Mouse (Mus musculus) myocyte (in vitro differentiated cells): ENCODE measurements around the gene Slc6a20a.

Experiments
- CEBPB ChIP-seq: IDR thresholded peaks from 2 replicates; pipeline ENCODE4 v1.6.1; 2011; ENCODE audit warnings: mild to moderate bottlenecking, moderate library complexity; ENCODE audit not compliant: poor library complexity, insufficient read depth, severe bottlenecking
- E2F4 ChIP-seq: IDR thresholded peaks from one replicate; pipeline ENCODE4 v1.6.1; 2011; ENCODE audit warnings: mild to moderate bottlenecking, control low read depth, moderate library complexity; ENCODE audit not compliant: insufficient read depth
- MAX ChIP-seq: IDR thresholded peaks from one replicate; pipeline ENCODE4 v1.6.1; 2011; ENCODE audit warnings: low read depth, mild to moderate bottlenecking, control low read depth
- MYOG ChIP-seq, 3 experiments: IDR thresholded peaks; one replicate each; pipeline ENCODE4 v1.6.1; 2011; ENCODE audit warnings: control low read depth in 2 of 3, low read depth in 2 of 3, mild to moderate bottlenecking in 2 of 3; ENCODE audit not compliant: insufficient read length in 2 of 3, control insufficient read depth in 1 of 3, insufficient read depth in 1 of 3
- POLR2A ChIP-seq: IDR thresholded peaks from one replicate; pipeline ENCODE4 v1.6.1; 2011; ENCODE audit warnings: low read depth, mild to moderate bottlenecking, control low read depth, moderate library complexity; ENCODE audit not compliant: insufficient read length
- POLR2AphosphoS2 ChIP-seq: IDR thresholded peaks from one replicate; pipeline ENCODE4 v1.6.1; 2011; ENCODE audit warnings: low read depth, control low read depth; ENCODE audit not compliant: insufficient read length
- REST ChIP-seq: IDR thresholded peaks from one replicate; pipeline ENCODE4 v1.6.1; 2011; ENCODE audit warnings: mild to moderate bottlenecking, control low read depth, moderate library complexity; ENCODE audit not compliant: insufficient read depth, insufficient read length
- SRF ChIP-seq: IDR thresholded peaks from one replicate; pipeline ENCODE4 v1.6.1; 2011; ENCODE audit warnings: low read depth; ENCODE audit not compliant: control insufficient read depth, insufficient read length
- TCF12 ChIP-seq: IDR thresholded peaks from one replicate; pipeline ENCODE4 v1.6.1; 2011; ENCODE audit warnings: mild to moderate bottlenecking, control low read depth; ENCODE audit not compliant: poor library complexity, insufficient read depth, severe bottlenecking
- TCF3 ChIP-seq: IDR thresholded peaks from one replicate; pipeline ENCODE4 v1.6.1; 2011; ENCODE audit warnings: low read depth, control low read depth; ENCODE audit not compliant: insufficient read length
- USF1 ChIP-seq: IDR thresholded peaks from one replicate; pipeline ENCODE4 v1.6.1; 2011; ENCODE audit warnings: low read depth, mild to moderate bottlenecking, control low read depth, moderate library complexity

DNA sequence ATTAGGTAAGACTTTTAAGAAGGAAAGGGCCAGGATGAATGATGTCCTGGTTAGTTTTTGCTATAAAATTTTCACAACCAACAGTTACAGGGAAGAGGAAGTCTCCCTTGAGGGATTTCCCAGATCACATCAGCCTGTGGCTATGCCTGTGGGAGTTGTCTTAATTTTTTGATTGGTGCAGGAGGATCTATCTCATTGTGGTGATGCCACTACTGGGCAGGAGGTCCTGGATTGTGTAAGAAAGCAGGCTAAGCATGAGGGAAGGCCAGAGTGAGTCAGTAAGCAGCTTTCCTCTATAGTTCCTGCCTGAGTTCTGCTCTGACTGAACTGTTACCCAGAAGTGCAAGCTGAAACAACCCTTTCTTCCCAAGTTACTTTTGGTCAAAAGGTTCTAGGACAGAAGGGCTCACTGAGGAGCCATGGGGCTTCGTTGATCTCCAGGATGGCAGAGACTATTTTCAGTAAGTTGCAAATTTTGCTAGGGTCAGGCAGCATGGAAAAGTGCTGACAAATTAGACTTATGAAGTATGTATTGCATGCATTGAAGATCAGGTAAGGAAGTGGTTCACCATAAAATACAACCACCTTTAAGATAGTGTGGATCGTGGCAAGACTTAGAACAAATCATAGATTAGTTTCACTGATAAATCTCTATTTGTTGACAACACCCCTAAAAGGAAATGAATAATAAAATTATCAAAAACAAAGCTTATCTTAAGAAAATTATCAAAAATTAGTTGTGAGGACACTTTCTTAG, 44.2 kb upstream of the Slc6a20a start:
- TF ChIP-seq E2F4 (no peak), USF1 (no peak), POLR2AphosphoS2 (no peak), POLR2A (no peak), TCF12 (no peak), CEBPB (no peak), REST (no peak), MAX (no peak), MYOG (IDR thresholded peaks at IDR 0.05; ENCODE audit: control insufficient read depth in 1 of 3, insufficient read depth in 1 of 3, insufficient read length in 2 of 3, low read depth in 2 of 3) (no peak), SRF (no peak), TCF3 (no peak)
